Mouse (Mus musculus) olfactory bulb, adult 2 months (tissue): ENCODE data around the gene Tff2.
A peak's percentile ranks its signal among the peaks of the same experiment; 100 is the strongest.

ENCODE experiments used
- CTCF ChIP-seq: fragments of 200-500 bp; IDR thresholded peaks from 2 replicates; pipeline ENCODE4 v1.5.1; 2012; ENCODE audit warnings: low read depth, mild to moderate bottlenecking, low read length, moderate library complexity; ENCODE audit not compliant: insufficient read depth
- POLR2A ChIP-seq: fragments of 200-500 bp; IDR thresholded peaks from 2 replicates; pipeline ENCODE4 v1.6.1; 2012; ENCODE audit warnings: mild to moderate bottlenecking, low read depth, low read length, moderate library complexity; ENCODE audit not compliant: insufficient read depth

DNA sequence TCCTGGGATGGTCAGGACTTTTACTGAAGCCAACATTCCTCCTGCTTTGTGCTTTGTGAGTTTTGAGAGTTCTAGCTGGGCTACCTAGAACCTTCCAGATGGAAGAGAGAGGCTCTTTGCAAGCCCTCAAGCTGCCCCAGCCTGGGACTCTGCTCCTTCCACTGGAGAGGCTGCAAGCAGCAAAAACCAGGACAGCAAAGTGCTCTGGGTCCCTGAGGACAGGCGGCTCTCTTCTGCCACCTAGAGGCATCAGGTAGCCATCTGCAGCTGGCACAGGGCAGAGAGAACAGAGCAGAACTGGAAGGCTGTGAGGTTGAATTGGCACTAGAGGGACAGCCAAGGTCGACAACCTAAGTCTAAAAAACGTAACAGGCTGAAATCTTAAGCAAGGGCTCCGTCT is 43.3 kb upstream of the Tff2 start:
- TF ChIP-seq POLR2A (no peak), CTCF (peak; percentile 85)
